Mouse (Mus musculus) urinary bladder, adult 2 months (tissue): ENCODE measurements around the gene Hmcn2. TPM values are rescaled to one million over a fixed set of nuclear protein-coding genes. Genes with fewer than 3 reads are reported as not detected.
A peak's percentile ranks its signal among the peaks of the same experiment; 100 is the strongest.

Experiments used
- DNase-seq: peaks from one replicate; pipeline ENCODE4 v3.0.0; 2022; ENCODE audit warnings: low spot score
- polyA plus RNA-seq: library from polyadenylated mRNA; depleted of rRNA; stranded (reverse); fragments of >200 nt; gene quantifications from 2 replicates; pipeline ENCODE4 v1.2.3, GENCODE M21; 2012

Gene Hmcn2
- polyA plus RNA-seq, 1 experiment: 45.4 TPM

DNA sequence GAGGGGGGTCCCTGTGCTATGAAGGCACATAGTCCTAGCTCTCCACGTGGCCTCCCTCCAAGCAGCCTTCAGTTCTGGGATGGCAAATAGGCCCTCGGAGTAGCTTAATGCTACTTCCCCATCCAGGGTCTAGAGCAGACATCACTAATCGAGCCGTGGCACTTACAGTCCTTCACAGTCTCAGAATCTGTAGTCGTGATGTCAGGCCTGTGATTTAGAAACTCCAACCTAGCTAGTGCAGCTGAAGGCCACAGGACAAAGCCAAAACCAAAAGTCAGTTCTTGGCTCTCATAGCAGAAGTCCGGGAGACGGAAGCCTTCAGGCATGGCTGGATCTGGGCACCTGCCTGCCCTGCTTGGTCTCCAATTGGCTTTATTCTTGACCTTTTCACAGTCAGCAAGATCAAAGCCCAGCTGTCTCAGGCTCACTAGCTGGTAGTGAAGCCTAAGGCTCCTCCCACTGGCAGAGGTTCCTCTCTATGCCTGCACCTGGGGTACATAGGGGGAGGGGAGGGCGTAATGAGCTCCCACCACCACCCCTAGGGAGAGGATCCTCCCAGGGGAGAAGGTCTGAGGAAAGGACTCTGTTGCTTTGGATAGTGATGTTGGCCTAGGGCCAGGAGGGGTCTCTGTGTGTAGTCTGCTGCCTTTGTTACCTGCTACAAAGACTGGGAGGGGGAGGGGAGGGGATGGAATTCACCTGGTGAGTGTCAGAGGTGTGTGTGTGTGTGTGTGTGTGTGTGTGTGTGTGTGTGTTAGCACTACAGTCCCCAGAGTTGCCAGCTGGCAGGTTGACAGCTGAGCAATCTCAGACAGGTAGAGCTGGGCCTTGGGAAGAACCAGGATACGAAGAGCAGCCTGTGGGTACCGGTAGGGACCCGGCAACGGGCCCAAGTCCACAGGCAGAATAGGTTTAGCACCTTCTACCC is 163.3 kb downstream of the Hmcn2 start:
- DNase-seq: no peak

DNA sequence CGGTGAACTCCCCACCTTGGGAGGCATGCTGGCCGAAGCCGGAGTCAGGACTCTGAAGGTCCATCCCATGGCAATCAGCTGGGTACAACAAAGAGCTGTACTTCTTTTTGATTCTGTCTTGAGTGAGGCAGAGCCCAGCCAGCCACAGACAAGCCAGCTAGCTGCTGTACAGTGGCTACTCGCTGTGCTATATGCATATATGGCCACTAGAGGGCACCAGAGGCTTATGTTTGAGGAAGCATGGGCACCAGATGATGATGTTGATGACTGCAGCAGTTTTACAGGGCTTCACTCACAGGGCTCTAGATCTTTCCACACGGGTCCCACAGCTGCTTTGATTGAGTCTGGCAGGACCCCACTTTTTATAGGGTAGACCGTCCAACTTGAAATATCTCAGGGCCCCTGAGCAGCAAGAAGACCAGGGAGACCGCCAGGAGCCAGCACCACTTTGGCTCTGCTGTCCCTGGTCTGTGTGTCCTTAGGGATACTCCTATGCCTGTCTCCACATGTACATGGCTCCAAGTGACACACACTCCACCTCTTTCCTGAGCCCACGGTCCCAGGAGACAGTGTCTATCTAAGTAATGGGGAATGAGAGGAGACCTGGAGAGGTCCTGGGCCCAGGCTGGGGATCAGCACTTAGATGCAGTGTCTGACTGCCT is 168.8 kb downstream of the Hmcn2 start:
- peak; percentile 49 for DNase-seq

DNA sequence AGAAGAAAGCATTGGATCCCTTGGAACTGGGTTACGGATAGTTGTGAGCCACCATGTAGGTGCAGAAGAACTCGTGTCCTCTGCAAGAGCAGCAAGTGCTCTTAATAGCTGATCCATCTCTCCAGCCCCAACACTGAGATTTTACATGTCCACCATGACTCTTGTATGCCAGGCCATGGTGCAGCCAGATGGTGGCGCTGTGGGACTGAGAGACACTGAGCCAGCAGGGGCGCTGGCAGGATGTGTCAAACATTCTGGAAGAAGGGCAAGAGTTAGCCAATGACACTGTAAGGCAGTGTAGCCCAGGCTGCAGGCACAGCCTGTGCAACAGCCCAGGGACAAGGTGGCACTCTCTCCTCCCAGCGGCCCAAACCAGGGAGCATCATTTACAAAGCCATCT is 170.0 kb downstream of the Hmcn2 start:
- peak; percentile 41 for DNase-seq

DNA sequence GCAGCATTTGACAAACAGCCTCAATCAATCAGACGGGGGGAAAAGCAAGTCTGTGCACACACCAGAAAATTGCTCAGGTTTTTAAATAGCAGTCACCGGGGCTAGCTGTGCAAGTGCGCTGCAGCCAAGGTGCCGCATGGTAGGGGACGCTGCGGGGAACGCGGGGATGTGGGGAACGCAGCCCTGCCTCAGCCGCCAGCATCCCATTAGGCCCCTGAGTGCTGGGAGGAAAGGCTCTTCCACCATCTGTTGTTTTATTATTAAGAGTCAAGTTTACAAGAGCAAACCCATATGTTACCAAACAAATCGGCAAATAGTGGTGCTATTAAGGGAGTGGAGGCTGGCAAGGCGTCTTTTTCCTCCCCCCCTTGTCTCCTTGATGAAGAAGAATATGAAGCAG is 175.0 kb downstream of the Hmcn2 start:
- no peak for DNase-seq

DNA sequence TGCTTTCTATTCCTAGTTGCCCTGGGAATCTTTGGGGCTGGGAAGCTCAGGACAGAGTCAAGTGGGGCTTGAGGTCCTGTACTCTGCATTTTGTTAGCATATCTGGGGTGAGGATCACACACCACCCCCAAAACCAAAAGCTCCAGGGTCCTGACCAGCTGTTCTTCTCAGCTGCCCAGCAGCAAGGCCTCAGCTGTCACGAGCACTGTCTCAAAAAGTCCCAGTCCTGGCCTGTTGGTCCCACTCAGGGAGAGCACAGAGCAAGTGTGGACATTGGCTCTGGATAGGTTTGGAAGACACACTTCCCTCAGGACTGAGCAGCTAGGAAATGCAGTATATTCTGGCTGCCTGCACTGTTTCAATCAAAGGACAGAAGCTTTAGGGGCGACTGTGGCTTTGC is 176.3 kb downstream of the Hmcn2 start:
- DNase-seq: no peak

DNA sequence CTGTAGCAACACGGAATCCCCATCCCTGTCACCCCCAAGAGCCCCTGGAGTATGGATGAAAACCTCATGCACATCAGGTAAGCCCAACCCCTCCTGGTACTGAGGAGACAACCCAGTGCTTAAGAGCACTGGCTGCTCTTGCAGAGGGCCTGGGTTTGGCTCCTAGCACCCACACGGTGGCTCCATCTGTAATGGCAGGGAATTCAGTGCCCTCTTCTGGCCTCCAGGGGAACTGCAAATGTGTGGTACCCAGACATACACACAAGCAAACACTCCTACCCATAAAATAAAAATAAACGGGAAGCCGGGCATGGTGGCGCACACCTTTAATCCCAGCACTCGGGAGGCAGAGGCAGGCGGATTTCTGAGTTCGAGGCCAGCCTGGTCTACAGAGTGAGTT is 178.1 kb downstream of the Hmcn2 start:
- DNase-seq: no peak

DNA sequence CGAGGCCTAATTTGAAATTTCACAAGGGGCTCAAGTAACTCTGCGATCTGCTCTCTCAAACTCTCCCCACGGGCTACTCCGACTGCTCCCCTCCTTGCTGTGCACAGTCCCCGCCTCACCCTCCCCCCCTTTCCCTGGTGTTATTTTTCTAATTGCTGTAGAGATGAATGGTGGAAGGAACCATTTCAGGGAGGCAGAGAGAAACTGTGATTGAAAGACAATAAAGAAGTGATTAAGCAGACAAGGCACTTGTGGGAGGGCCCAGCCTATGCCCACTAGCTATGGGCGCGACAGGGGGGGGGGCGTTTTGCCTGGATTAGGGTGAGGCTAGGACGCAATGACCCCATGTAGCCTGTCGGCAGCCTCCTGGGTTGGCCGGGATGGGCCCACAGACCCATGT is 179.0 kb downstream of the Hmcn2 start:
- DNase-seq: no peak

DNA sequence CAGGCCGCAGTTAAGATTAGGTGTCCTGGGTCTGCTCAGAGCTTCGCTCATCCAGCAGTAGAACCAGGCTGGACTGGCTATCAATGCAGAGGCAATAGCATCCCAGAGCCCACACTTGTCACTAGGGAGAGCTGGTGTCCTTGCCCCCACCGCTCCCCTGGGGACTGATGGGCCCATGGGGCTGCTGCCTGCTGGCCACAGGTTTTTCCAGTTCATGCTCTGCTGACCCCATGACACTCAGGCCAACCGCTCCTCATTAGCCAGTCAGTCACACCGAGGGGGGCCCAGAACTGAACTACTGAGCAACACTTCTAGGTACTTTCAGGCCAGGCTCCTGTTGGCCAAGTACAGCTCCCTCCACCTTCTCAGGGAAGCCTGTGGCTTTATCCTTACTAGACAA is 180.1 kb downstream of the Hmcn2 start:
- DNase-seq: no peak

DNA sequence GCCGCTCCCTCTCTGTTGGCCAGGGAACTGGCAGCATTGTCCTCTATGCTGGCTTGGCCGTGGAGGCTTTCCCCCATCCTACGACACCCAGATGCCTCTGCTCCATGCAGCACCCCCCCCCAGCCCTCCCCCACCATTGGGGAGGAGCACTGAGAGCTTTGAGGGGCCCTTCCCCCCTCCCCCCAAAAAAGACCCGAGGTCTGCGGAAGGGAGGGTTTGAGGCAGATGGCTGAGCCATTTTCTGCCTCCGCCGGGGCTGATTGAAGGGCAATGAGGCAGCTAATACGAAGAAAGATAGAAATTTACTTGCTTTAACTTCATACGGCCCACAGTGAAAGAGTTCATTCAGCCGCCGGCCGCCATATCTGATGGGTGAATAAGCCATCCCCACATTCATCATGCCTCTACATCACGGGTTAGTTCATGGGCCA is 180.8 kb downstream of the Hmcn2 start:
- no peak for DNase-seq

DNA sequence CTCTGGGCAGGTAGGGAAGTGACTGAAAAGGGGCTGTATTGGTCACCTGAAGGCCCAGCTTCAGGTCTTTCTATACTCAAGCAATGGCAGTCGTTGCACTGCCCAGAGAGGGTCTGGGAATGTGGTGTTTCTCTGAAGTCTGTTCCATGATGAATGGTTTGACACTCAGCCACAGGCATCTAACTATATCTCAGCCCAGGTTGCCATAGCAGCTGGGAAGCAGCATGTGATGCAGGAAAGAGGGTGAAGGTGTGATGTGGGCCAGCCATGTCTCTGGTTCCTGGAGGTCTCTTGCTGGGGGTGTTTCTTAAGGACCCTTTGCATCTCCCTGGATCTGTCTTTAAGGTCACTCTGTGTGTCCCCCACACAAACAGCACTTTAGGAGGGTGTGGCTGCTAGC is 181.9 kb downstream of the Hmcn2 start:
- no peak for DNase-seq

DNA sequence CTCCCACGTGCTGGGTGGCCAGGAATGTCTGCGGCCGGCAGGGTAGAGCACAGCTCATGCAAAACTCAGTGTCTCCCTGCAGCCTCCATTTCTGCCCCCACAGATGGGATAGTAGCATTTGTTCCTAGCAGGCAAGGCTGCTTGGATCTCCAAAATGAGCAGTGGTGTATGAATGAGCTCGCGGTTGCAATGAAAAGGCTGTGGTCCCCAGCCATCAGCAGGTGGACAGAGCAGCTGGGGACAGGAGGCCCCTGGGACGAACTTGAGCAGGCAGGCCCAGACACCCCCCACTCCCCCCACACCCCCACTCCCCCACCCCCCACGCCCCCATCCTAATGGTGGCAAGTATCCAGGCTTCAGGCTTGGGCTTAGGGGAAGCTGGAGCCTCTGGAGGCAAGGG is 182.9 kb downstream of the Hmcn2 start:
- no peak for DNase-seq

DNA sequence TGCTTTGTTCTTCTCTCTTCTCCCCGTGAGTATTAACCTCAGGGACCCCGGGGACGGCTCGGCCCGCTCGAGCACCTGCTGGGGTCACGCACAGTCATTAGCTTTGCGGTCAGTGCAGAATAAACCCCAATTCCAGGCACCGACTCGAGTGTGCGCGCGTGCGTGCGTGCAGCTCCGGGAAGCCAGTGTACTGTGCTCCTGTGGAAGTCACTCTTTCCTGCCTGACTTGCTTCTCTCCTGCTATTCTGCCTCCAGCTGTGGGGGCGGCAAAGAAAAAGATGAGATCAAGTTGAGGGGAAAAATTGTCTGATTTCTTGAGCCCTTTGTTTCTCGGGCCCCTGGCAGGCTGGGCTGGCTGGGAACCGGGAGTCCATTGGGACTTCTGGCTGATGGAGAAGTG is 183.4 kb downstream of the Hmcn2 start:
- no peak for DNase-seq

DNA sequence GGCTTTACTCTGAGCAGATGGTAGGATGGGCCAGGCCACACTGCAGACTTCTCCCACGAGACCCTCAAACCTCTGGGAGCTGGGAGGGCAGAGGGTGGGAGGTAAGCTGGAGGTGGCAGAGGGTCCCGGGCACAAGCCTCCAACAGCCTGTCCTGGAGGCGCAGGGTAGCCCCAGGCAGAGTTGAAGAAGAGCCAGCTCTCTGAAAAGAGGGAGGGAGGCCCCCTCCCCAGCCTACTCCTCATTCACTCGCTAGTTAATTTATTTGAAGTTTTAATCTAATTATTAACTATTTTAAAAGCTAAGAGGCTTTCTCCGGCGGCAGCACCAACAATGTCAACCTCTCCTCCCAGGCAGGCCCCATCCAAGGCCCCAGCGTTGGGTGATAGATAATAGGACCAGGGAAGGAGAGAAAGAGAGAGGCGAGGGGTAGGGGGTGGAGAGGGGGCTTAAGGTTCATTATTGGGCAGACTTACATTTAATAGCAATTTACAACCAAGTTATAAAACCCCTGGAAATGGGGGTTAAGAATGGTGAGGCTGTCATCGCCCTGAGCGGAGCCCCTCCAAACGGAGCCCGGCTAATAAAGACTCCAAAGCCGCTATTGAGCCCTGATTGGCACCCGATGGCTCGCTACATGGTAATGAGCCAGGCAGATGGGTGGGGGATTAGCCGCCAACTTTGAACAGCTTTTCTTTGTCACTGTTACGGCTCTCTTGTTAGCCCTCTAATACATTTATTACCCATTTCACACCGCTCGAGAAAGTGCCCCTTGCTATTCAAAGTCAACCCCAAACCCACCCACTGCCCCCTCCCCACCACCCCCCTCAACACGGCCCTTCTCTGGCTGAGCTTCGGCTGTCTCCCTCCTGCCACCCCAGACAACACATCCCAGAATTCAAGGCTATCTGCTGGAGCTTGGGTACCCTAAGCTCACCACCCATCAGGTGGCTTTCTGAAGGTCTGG is 185.4 kb downstream of the Hmcn2 start:
- no peak for DNase-seq

DNA sequence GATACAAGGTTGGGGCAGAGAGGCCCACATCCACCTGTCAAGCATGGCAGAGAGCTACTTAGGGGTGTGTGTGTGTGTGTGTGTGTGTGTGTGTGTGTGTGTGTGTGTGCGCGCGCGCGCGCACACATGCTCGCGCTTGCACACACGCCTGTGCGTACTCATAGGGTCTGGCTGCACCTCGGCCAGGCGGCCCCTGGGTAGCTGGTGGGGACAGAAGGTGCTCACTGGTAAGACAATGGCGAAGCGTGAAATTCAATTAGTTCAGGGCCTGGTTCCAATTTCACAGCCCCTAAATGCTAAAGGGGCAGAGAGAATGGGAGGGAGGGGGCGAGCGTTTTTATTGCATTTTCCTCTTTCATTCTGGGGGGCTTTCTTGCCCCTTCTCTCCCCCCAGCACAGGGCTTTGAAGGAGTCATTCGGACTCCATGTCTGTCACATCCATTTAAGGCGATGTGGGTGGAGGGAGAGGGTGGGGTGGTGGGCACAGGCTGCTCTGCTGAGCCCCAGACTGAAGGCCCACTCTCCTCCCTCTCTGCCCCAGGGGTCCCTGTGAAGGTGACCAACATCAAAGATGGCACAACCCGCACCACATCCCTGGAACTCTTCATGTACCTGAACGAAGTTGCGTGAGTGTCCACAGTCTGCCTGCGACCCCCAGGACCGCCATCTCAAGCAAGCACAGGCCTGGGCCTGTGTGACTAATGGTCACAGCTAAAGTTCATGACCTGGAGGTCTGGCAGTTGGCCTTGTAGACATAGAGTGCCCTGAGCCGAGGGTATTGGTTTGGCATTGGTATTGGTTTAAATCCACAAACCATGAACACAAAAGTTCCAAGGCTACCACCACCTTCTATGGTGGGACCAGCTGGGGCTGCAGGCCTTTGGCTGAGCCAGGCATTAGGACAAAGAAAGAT is 186.3 kb downstream of the Hmcn2 start:
- DNase-seq: no peak

DNA sequence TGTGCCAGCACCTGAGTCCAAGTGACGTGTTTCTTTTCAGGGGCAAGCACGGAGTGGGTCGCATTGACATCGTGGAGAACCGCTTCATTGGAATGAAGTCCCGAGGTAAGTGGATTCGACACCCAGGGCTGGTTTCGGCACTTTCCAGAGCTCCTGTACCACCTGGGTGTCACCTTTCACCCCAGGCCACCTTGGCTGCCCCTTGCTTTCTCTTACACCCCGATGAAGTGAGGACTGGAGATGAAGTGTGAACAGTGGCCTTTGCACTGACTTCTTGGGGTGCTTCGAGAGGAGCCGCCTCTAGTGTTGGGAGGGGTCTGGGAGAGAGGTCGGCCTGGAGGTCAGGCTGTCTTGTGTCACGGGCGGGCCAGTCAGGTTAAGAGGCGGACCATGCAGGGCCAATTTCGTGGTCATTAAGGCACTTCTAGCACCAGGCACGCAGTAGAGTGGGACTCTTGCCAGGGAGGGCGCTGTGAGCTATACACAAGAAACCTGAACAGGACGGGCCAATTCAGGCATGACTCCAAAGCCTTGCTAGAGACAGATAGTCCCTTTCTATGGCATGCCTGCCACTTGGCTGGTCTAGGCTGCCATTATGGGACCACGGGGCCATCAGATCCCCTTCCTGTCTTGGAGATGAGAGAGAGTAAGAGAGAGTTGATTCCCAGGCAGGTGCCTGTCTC is 187.4 kb downstream of the Hmcn2 start:
- DNase-seq: no peak

DNA sequence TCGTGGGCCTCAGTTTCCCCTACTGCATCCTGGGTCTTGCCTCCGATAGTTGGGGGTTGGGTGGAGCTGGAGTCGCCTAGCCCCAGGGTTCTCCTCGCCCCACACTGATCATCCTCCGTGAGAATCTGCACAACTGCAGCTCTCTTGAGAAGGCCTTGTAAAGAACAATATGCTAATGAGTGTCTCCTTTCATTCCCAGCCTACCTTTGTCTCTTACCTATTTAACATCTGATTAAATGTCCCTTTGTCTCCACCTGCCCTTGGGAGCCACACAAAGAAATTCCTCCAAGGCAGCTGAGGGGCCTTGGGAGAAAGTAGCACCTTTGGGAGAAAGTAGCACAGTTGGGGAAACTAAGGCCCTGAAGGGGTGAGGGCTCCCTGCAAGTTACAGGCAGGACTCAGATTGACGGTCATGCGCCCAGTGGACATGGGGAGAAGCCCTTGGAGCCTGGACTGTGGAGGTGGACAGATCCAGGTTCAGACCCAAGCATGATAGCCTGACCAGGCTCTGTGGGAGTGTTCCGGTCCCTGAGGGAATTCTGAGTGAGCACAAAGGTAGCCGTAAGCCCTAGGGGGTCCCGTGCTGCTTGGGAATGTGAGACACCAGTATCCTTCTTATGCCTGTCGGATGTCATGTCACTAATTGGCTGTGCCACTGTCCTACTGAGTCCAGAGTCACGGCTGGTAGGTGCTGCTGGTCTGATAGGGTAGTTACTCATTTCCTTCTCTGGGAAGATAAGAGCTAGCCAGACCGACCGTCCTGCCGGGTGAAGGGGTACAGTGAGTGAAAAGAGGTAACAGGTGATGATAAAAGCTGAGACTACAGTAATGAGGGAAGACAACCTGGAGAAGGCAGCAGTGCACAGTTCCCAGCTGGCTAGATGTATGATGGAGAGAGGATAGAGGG is 188.7 kb downstream of the Hmcn2 start:
- no peak for DNase-seq

DNA sequence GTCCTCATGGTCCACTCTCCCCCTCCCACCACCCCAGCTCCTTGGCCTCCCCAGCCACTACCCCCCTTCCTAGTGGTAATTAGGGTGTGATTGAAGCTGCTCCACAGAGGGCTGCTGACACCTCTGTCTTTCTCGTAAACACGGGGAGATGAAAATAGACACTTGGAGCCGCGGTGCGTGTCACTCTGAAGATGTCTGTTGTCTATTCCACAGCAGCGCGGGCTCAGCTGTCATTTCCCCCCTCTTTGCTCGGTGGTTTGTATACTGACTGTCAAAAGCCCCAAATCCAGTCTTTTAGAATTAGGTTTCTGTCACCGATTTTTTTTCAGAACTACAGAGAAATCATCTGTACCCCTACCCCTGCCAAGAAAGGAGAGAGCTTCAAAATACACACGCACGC is 191.3 kb downstream of the Hmcn2 start:
- no peak for DNase-seq

DNA sequence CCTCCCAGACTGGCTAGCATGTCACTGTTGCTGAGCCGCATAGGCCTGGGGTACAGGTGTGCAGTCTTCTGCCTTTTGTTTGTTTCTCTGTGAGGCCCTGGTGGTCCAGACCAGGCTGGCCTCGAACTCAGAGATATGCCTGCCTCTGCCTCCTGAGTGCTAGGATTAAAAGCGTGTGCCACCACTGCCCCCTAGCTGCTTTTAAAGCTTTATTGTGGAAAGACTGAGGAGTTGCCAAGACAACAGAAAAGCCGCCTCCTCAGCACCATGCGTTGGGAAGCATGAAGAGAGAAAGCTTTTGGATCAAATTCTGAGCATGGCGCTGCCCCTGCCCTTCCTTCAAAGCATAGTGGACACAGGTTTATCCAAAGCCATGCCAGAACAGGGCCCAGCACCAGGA is 194.6 kb downstream of the Hmcn2 start:
- no peak for DNase-seq
